Mouse (Mus musculus) forebrain, embryonic 14.5 days (tissue): ENCODE measurements around the gene Ftsj1. TPM values are rescaled to one million over a fixed set of nuclear protein-coding genes. Genes with fewer than 3 reads are reported as not detected.

Source experiments
- ATAC-seq: fragments of 200-750 bp; cut with Nextera tagmentation; 2 replicates; pipeline ENCODE4 v1.8.0; 2017; ENCODE audit warnings: mild to moderate bottlenecking, moderate library complexity
- DNase-seq: peaks from one replicate; pipeline ENCODE4 v3.0.0-alpha.2; 2015; ENCODE audit warnings: low spot score
- H3K27ac ChIP-seq: fragments of 300-500 bp; sonication (generic); 2 replicates; pipeline ENCODE4 v1.5.1; 2014; ENCODE audit warnings: low read depth, mild to moderate bottlenecking, control low read depth, low read length, moderate library complexity
- H3K27me3 ChIP-seq: fragments of 300-500 bp; sonication (generic); replicated peaks from 2 replicates; pipeline ENCODE4 v1.6.1; 2014; ENCODE audit warnings: low read length, control low read depth, mixed read lengths; ENCODE audit not compliant: control insufficient read depth, insufficient read depth
- H3K36me3 ChIP-seq: fragments of 300-500 bp; sonication (generic); 2 replicates; pipeline ENCODE4 v1.6.1; 2014; ENCODE audit warnings: low read length, control low read depth; ENCODE audit not compliant: control insufficient read depth, insufficient read depth
- H3K4me1 ChIP-seq: fragments of 300-500 bp; sonication (generic); 2 replicates; pipeline ENCODE4 v1.6.1; 2014; ENCODE audit warnings: antibody characterized with exemption, low read length, control low read depth; ENCODE audit not compliant: control insufficient read depth, insufficient read depth
- H3K4me2 ChIP-seq: fragments of 300-500 bp; sonication (generic); 2 replicates; pipeline ENCODE4 v1.6.1; 2014; ENCODE audit warnings: mild to moderate bottlenecking, control low read depth, low read length
- H3K4me3 ChIP-seq: fragments of 300-500 bp; sonication (generic); 2 replicates; pipeline ENCODE4 v1.5.1; 2014; ENCODE audit warnings: low read depth, low read length, control low read depth
- H3K9ac ChIP-seq: fragments of 300-500 bp; sonication (generic); 2 replicates; pipeline ENCODE4 v1.6.1; 2014; ENCODE audit warnings: mild to moderate bottlenecking, low read length, control low read depth, moderate library complexity
- H3K9me3 ChIP-seq: fragments of 300-500 bp; sonication (generic); replicated peaks from 2 replicates; pipeline ENCODE4 v1.6.1; 2016; ENCODE audit warnings: low read length, control low read depth, mixed read lengths; ENCODE audit not compliant: control insufficient read depth
- WGBS: fragments of 180-500 bp; shearing (Covaris S2); extraction: QIAGEN DNeasy Blood & Tissue Kit; methylation state at CpG from one replicate; pipeline ENCODE4 v1.1.7; 2014; 5-methylcytosine and 5-hydroxymethylcytosine counted together
- polyA plus RNA-seq: library from polyadenylated mRNA; unstranded; fragments of >200 nt; fragmentation: Nextera tagmentation; extraction: Ambion mirVana; gene quantifications from 2 replicates; pipeline ENCODE4 v1.2.1, GENCODE M21; 2014

Gene Ftsj1
- polyA plus RNA-seq, 1 experiment from 2014 or later = 60.9 TPM

DNA sequence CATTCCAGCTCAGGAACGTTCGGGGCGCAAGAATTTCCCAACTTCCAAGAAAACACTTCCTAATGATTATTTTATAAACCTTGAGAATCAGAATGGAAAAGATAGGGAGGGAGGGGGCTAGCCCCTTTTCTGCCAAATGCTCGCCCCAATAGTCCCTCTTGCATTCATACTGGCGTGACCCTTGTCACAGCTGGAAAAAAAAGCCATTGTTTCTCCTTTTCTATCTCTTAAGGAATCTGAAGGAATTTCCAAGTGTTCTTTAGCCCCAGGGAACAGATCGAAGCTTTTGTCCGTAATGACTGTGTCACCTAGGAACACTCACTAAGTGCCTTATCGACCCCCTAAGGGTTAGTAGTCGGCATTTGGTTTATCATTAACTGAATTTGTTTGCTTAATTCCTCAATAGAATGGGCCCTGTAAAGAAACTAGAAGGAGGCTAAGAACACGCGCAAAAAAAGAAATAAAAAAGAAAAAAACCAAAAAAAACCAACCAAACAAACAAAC is 45.5 kb downstream of the Ftsj1 start:
- Histone ChIP-seq H3K4me1 (no peaks in the 10 kb centered on the region), H3K4me3 (peak overlapping the region; percentile 48), H3K9me3 (no peaks in the 10 kb centered on the region), H3K36me3 (no peaks in the 10 kb centered on the region), H3K27ac (no peak overlapping the region), H3K9ac (no peak overlapping the region; the same call in 1 of the 2 replicates), H3K27me3 (no peaks in the 10 kb centered on the region), H3K4me2 (peak overlapping the region; percentile 56)
- DNase-seq = peak; percentile 10
- 30% methylated on average over 11 of the region's 11 CpGs for WGBS
- ATAC-seq = peak; percentile 30

DNA sequence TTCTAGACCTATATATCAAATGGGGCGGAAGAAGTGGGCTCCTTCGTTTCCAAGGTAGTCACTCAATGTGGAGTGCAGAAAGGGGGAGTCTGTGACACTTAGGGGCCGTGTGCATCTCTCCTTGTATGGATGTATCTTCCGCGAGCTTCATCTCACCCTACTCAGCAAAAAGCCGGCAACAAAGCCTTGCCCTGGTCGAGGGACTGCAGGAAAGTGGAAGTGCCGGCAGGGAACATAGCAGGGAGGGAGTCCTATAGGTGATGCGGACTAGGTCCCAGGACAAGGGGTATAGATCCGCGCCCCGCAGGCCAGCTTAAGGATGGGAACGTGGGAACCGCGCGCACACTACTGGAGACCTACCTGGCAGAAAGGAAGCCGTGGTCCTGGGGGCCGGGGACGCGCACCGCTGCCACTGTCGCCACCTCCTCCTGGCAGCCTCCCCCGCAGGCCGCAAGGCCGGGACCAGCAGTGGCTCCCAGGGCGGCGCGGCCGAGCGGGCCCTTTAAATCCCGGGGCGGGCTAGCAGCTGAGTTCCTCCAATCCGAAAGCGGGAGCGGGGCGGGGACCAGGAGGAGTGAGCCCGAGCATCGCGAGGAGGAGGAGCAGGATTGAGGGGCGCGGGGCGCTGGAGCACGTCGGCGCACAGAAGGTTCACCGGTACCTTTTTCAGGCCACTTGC is 46.1 kb downstream of the Ftsj1 start, which contains the start of gene Porcn:
Porcn (minus strand) TSS at position 511 of the 679 bp plus-strand sequence.
- Histone ChIP-seq H3K9ac (peak within 1 kb of the TSS; percentile 73), H3K4me2 (peak within 1 kb of the TSS; percentile 56), H3K4me1 (no peaks in the 10 kb centered on the region), H3K36me3 (no peaks in the 10 kb centered on the region), H3K4me3 (peak within 1 kb of the TSS; percentile 48), H3K27me3 (no peaks in the 10 kb centered on the region), H3K27ac (no peak within 1 kb of the TSS; the same call in 1 of the 2 replicates), H3K9me3 (no peaks in the 10 kb centered on the region)
- ATAC-seq (peak; percentile 98), DNase-seq (peak; percentile 89)
- 28% methylated on average over 44 of the region's 46 CpGs for WGBS

DNA sequence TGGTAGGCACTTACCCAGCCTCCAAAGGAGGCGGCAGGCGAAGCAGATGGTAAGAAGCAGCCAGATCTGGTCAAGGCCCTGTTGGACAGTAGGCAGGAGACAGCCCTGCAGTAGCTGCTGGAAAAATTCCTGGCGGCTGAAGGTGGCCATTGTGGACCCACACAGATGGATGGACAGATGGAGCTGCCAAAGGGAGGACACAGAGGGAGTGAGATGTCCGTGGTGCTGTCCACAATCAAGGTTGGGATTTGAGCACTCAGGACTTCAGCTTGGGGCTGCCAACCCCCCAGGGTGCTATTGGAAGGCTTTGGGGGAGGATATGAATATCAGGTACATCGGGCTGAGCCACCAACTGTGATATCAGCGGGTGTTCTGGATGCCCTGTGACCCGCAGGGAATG is 46.7 kb downstream of the Ftsj1 start:
- DNase-seq (no peak), ATAC-seq (no peak)
- WGBS = 44% methylated on average over 7 of the region's 7 CpGs
- Histone ChIP-seq H3K4me1 (no peaks in the 10 kb centered on the region), H3K4me3 (peak overlapping the region; percentile 48), H3K27me3 (no peaks in the 10 kb centered on the region), H3K4me2 (peak overlapping the region; percentile 56), H3K9ac (peak overlapping the region; percentile 73), H3K9me3 (no peaks in the 10 kb centered on the region), H3K27ac (no peak overlapping the region), H3K36me3 (peaks cover 5% of the 10 kb centered on the region; the same call in 1 of the 2 replicates)

DNA sequence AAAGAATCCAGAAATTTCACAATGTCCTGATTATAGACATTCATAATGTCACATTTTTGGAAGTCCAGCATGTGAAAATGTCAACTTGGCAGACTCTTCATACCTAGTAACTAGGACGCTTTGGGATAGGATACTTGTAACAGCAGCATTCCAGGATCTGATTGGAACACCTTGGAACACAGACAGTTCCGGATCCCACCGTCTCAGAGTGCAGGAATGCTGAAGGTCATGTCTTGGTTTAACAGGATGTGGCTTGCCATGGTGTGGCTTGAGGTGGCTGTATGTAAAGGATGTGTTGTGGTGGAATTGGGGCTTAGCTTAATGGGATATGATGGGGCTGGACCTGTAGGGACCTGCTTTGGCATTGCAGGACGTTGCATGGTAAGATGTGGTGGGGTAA is 47.1 kb downstream of the Ftsj1 start:
- DNase-seq (no peak), ATAC-seq (no peak)
- H3K27ac ChIP-seq = no peak overlapping the region
- H3K4me1 ChIP-seq = no peaks in the 10 kb centered on the region
- H3K27me3 ChIP-seq = no peaks in the 10 kb centered on the region
- H3K9ac ChIP-seq = no peak overlapping the region
- WGBS = 72% methylated on average over 4 of the region's 4 CpGs
- H3K4me2 ChIP-seq = no peak overlapping the region
- no peaks in the 10 kb centered on the region for H3K9me3 ChIP-seq
- H3K4me3 ChIP-seq = no peak overlapping the region
- peaks cover 5% of the 10 kb centered on the region; the same call in 1 of the 2 replicates for H3K36me3 ChIP-seq

DNA sequence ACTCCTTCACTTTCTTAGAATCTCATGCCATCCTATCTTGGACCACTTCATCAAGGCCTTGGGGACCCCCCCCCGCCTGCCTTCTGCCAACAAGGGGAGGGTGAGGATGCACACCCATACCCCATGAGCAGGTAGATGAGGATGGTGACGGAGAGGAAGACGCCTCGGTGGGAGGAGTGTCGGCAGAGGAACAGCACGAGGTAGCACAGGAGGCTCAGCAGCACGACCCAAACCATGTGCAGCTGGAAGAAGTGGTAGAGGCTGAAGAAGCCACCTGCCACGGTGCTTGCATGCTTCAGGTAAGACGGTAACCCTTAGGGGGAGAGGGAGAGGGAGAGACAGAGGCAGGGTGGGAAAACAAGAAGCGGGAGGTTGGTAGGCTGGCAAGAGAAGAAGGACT is 48.1 kb downstream of the Ftsj1 start:
- Histone ChIP-seq H3K4me3 (no peak overlapping the region), H3K36me3 (peaks cover 5% of the 10 kb centered on the region; the same call in 1 of the 2 replicates), H3K4me2 (no peak overlapping the region), H3K9ac (no peak overlapping the region), H3K4me1 (no peaks in the 10 kb centered on the region), H3K27ac (no peak overlapping the region), H3K9me3 (no peaks in the 10 kb centered on the region), H3K27me3 (no peaks in the 10 kb centered on the region)
- 87% methylated on average over 10 of the region's 10 CpGs for WGBS
- ATAC-seq = no peak
- no peak for DNase-seq

DNA sequence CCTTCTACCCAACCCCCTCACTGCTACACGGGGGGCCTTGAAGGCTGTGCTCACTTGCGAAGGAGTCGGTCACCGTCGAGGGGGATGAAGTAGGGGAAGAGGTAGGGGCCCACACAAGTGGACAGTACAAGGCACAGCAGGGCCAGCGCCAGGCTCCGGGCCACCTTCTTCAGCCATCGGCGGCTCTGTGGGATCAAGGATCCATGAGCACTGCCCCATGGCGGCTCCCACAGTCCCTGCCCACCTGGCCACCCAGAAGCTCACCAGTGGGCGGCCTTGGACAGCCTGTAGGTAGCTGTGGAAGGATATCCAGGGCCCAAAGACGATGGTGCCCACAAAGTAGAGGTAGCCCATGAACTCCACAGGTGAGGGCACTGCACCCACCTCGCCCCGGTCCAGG is 49.1 kb downstream of the Ftsj1 start:
- Histone ChIP-seq H3K27me3 (no peaks in the 10 kb centered on the region), H3K36me3 (peaks cover 5% of the 10 kb centered on the region; the same call in 1 of the 2 replicates), H3K4me3 (no peak overlapping the region), H3K4me1 (no peaks in the 10 kb centered on the region), H3K9ac (no peak overlapping the region), H3K4me2 (no peak overlapping the region), H3K9me3 (no peaks in the 10 kb centered on the region), H3K27ac (no peak overlapping the region)
- WGBS = 81% methylated on average over 14 of the region's 14 CpGs
- ATAC-seq (no peak), DNase-seq (no peak)

DNA sequence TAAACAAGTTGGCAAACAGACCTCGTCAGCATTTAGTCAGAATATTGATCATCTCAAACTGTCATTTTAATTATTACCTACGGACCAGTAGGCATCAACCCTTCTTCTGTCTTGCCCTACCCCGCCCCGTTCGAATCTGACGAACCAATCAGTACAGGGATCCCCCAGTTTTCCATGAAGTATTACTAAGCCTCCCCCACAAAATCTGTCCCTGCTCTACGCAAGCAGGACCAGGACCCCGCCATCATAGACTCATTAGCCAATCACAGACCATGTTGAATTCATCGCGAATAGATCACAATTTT is 58.8 kb downstream of the Ftsj1 start, which contains the start of gene Ebp:
Ebp (minus strand) TSS at position 94 of the 305 bp plus-strand sequence.
- no peaks in the 10 kb centered on the region for H3K27me3 ChIP-seq
- no peaks in the 10 kb centered on the region for H3K36me3 ChIP-seq
- ATAC-seq (peak; percentile 61), DNase-seq (peak; percentile 45)
- WGBS = 37% methylated on average over 10 of the region's 10 CpGs
- no peaks in the 10 kb centered on the region for H3K4me1 ChIP-seq
- peak within 1 kb of the TSS; percentile 40 for H3K4me3 ChIP-seq
- peak within 1 kb of the TSS; percentile 59 for H3K9ac ChIP-seq
- H3K4me2 ChIP-seq = peak within 1 kb of the TSS; percentile 57
- H3K27ac ChIP-seq = 0 out of 2 replicates have a peak within 1 kb of the TSS, but pooled peaks have one; percentile 39
- no peaks in the 10 kb centered on the region for H3K9me3 ChIP-seq

DNA sequence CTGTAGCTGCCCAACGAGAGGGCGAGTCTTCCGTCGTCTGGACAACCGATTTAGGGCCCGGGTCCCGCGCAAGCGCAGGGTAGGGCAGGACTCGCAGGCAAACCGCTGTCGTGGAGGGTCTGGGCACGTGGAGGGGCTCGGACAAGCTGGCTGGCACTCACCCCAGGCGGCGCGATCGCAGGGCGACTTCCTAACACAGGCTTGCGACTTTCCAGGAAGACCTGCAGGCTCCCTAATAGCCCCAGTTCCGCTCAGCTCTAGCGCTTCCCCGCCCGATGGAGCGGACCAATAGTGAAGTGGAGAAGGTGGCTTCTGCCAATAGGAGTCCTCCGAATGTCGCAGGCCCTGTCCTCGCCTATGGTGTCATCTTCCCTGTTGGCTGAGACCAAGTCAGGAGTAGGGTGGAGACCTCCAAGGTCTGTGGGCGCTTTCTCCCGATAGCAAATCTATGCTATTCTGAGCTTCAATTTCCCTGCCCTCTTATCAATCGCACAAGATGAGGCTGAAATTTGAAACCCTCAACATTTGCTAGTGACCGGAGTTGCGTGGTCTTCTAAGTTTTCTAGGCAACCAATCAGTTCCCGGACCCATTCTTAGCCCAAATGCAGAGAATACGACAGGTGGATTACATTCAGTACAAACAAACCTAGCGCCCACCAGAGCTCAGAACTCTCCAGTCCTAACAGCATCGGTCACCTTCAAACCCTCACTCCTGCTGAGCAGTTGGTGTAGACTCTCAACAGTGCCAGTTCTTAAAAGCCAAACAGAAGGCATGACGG is 59.4 kb downstream of the Ftsj1 start:
- ATAC-seq (peak; percentile 97), DNase-seq (peak; percentile 87)
- Histone ChIP-seq H3K27me3 (no peaks in the 10 kb centered on the region), H3K9me3 (no peaks in the 10 kb centered on the region), H3K4me1 (no peaks in the 10 kb centered on the region), H3K4me3 (peak overlapping the region; percentile 40), H3K4me2 (peak overlapping the region; percentile 57), H3K36me3 (no peaks in the 10 kb centered on the region), H3K9ac (peak overlapping the region; percentile 59), H3K27ac (0 out of 2 replicates have a peak overlapping the region, but pooled peaks have one; percentile 39)
- WGBS = 26% methylated on average over 36 of the region's 38 CpGs
